Comparison of ENCODE assay signal across 7 mouse cellular contexts in the genomic region with DNA sequence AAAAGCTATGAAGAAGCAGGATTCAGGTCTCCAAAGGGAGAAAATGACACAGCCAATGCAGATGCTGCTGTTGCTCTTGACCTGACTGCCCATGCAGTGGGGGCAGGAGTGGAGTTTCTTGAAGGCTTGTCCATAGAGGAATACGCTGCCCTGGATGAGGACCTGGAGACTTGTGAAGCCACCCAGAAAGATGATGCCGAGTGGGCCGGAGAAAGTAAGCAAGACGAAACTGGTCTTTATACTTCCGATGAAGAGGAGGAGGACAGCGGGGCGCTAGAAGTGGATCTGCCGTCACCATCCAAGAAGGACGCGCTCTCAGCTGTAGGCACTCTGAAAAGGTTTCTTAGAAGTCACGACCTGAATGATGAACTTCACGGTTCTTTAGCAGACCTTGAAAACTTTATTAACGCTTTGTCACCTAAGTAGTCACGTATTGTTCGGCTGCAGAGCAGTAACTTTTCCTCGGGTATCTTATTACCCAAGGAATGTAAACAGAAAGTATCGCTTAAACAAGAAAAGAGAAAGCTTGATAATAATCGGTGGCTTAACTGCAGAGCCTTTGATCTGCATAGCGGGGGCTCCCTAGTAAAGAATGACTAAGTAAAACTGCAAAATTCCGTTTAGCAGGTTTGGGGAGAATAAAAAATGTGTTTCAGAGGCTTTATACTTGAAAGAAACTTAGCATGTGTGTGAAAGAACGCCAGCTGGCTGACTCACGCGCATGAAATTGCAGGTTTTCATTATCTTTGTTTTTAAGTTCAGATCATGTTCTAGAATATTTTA. TPM values are rescaled to one million over a fixed set of nuclear protein-coding genes. Genes with fewer than 3 reads are reported as not detected.
DNase-seq lines count a peak whose midpoint lies in the region; ATAC-seq and TF ChIP-seq lines count a peak whose summit lies in the region.

No protein-coding gene starts in this region.

- peak overlapping the region; percentile 1; the same call in 1 of the 2 replicates for H3K27ac ChIP-seq in lung, embryonic 15.5 days
- 0 out of 2 replicates have a peak overlapping the region, but pooled peaks have one; percentile 44 for H3K27ac ChIP-seq in embryonic facial prominence, embryonic 13.5 days
- H3K27ac ChIP-seq in intestine, postnatal 0 days (ENCODE audit: low read depth, low read length), result no peak overlapping the region
- no peak overlapping the region for H3K27ac ChIP-seq in midbrain, embryonic 12.5 days (replicated peaks)

- peak overlapping the region; percentile 36 for H3K4me3 ChIP-seq in lung, embryonic 15.5 days
- peak overlapping the region; percentile 28 for H3K4me3 ChIP-seq in embryonic facial prominence, embryonic 13.5 days
- peak overlapping the region; percentile 33 for H3K4me3 ChIP-seq in intestine, postnatal 0 days (ENCODE audit: low read depth, low read length)
- H3K4me3 ChIP-seq in midbrain, embryonic 12.5 days, result peak overlapping the region; percentile 19; the same call in 1 of the 2 replicates

- TF ChIP-seq CTCF in intestine, postnatal 0 days (IDR thresholded peaks at IDR 0.05; ENCODE audit: low read depth), result no peak

- WGBS in lung, embryonic 15.5 days, result 3% methylated on average over 23 of the region's 23 CpGs
- WGBS in embryonic facial prominence, embryonic 13.5 days, result 15% methylated on average over 23 of the region's 23 CpGs
- 4% methylated on average over 23 of the region's 23 CpGs for WGBS in intestine, postnatal 0 days
- WGBS in midbrain, embryonic 12.5 days, result 7% methylated on average over 23 of the region's 23 CpGs

- H3K4me2 ChIP-seq in lung, embryonic 15.5 days, result peak overlapping the region; percentile 55
- H3K4me2 ChIP-seq in embryonic facial prominence, embryonic 13.5 days, result peak overlapping the region; percentile 54
- peak overlapping the region; percentile 64 for H3K4me2 ChIP-seq in intestine, postnatal 0 days (replicated peaks; ENCODE audit: low read depth)
- H3K4me2 ChIP-seq in midbrain, embryonic 12.5 days (replicated peaks), result peak overlapping the region; percentile 43

- H3K27me3 ChIP-seq in lung, embryonic 15.5 days, result no peaks in the 10 kb centered on the region
- H3K27me3 ChIP-seq in embryonic facial prominence, embryonic 13.5 days, result no peaks in the 10 kb centered on the region
- peaks cover 14% of the 10 kb centered on the region; the same call in 1 of the 2 replicates for H3K27me3 ChIP-seq in intestine, postnatal 0 days (replicated peaks; ENCODE audit: control insufficient read depth, insufficient read depth, low read length)
- H3K27me3 ChIP-seq in midbrain, embryonic 12.5 days, result peaks cover 32% of the 10 kb centered on the region

- no peak for ATAC-seq in lung, embryonic 15.5 days (ENCODE audit: borderline replicate concordance, extremely low read depth, low FRiP score, low TSS enrichment)
- 0 out of 2 replicates have a peak, but pooled peaks have one; percentile 48 for ATAC-seq in embryonic facial prominence, embryonic 13.5 days (ENCODE audit: insufficient number of reproducible peaks, insufficient read depth, low FRiP score, low TSS enrichment, low read depth)
- ATAC-seq in intestine, postnatal 0 days, result no peak
- no peak for ATAC-seq in midbrain, embryonic 12.5 days (ENCODE audit: low FRiP score, low read depth)

- no peaks in the 10 kb centered on the region for H3K9me3 ChIP-seq in lung, embryonic 15.5 days
- H3K9me3 ChIP-seq in embryonic facial prominence, embryonic 13.5 days, result no peaks in the 10 kb centered on the region
- no peaks in the 10 kb centered on the region for H3K9me3 ChIP-seq in intestine, postnatal 0 days (ENCODE audit: control insufficient read depth)
- no peaks in the 10 kb centered on the region for H3K9me3 ChIP-seq in midbrain, embryonic 12.5 days

- H3K36me3 ChIP-seq in lung, embryonic 15.5 days, result no peaks in the 10 kb centered on the region
- no peaks in the 10 kb centered on the region for H3K36me3 ChIP-seq in embryonic facial prominence, embryonic 13.5 days
- H3K36me3 ChIP-seq in intestine, postnatal 0 days (ENCODE audit: control insufficient read depth, insufficient read depth), result no peaks in the 10 kb centered on the region
- no peaks in the 10 kb centered on the region for H3K36me3 ChIP-seq in midbrain, embryonic 12.5 days

- peak overlapping the region; percentile 5; the same call in 1 of the 2 replicates for H3K9ac ChIP-seq in lung, embryonic 15.5 days
- peak overlapping the region; percentile 28; the same call in 1 of the 2 replicates for H3K9ac ChIP-seq in embryonic facial prominence, embryonic 13.5 days
- peak overlapping the region; percentile 41; the same call in 1 of the 2 replicates for H3K9ac ChIP-seq in intestine, postnatal 0 days (ENCODE audit: low read depth, low read length)
- H3K9ac ChIP-seq in midbrain, embryonic 12.5 days (replicated peaks), result no peak overlapping the region

- peaks cover 25% of the 10 kb centered on the region; the same call in 1 of the 2 replicates for H3K4me1 ChIP-seq in lung, embryonic 15.5 days
- peaks cover 14% of the 10 kb centered on the region; the same call in 1 of the 2 replicates for H3K4me1 ChIP-seq in embryonic facial prominence, embryonic 13.5 days
- no peaks in the 10 kb centered on the region for H3K4me1 ChIP-seq in intestine, postnatal 0 days (replicated peaks; ENCODE audit: control insufficient read depth, insufficient read depth, low read length)
- H3K4me1 ChIP-seq in midbrain, embryonic 12.5 days, result peaks cover 11% of the 10 kb centered on the region; the same call in 1 of the 2 replicates

- DNase-seq in lung, postnatal 14 days, result no peak
- DNase-seq in thymus, postnatal 0 days (ENCODE audit: low spot score), result peak; percentile 59
- DNase-seq in cerebellum, postnatal 36 days, result no peak

RNA-seq across cellular contexts. Expression of gene Tigd4, which starts 1.7 kb away (rescaled TPM):
- polyA plus RNA-seq in lung, embryonic 15.5 days (2015; fragmentation: Nextera tagmentation; extraction: Ambion mirVana), result 0.10 and 0.15 TPM in 2 replicates
- polyA plus RNA-seq in embryonic facial prominence, embryonic 13.5 days (2015; fragmentation: Nextera tagmentation; extraction: Ambion mirVana), result 0.10 and 0.27 TPM in 2 replicates
- 0.04 TPM in 1 of 2 replicates, not detected in the other for polyA plus RNA-seq in intestine, postnatal 0 days (2015; fragmentation: Nextera tagmentation; extraction: Ambion mirVana)
- not detected in 2 replicates for polyA plus RNA-seq in midbrain, embryonic 12.5 days (2016; fragmentation: Nextera tagmentation; extraction: Ambion mirVana)
- polyA plus RNA-seq in thymus, postnatal 0 days (2015; fragmentation: Nextera tagmentation; extraction: Ambion mirVana), result not detected in 2 replicates

RNA-seq across cellular contexts. Expression of gene Arfip1, which starts 12.7 kb away (rescaled TPM):
- polyA plus RNA-seq in lung, embryonic 15.5 days (2015; fragmentation: Nextera tagmentation; extraction: Ambion mirVana), result 55.1 and 60.8 TPM in 2 replicates
- 42.5 and 47.1 TPM in 2 replicates for polyA plus RNA-seq in embryonic facial prominence, embryonic 13.5 days (2015; fragmentation: Nextera tagmentation; extraction: Ambion mirVana)
- 42.6 and 46.5 TPM in 2 replicates for polyA plus RNA-seq in intestine, postnatal 0 days (2015; fragmentation: Nextera tagmentation; extraction: Ambion mirVana)
- 29.7 and 30.2 TPM in 2 replicates for polyA plus RNA-seq in midbrain, embryonic 12.5 days (2016; fragmentation: Nextera tagmentation; extraction: Ambion mirVana)
- polyA plus RNA-seq in thymus, postnatal 0 days (2015; fragmentation: Nextera tagmentation; extraction: Ambion mirVana), result 49.5 and 50.5 TPM in 2 replicates

Comparison
In these comparisons a context has a peak if more than half of its experiments do, and no peak if none do; other contexts are left out.
1. H3K27ac ChIP-seq: peak in lung, embryonic 15.5 days (single experiment) and embryonic facial prominence, embryonic 13.5 days (single experiment); none in intestine, postnatal 0 days (single experiment) and midbrain, embryonic 12.5 days (single experiment).
2. Peak in every context shown above with its lines, with median percentiles within 50 percentile points of each other: H3K4me2 ChIP-seq and H3K4me3 ChIP-seq.